Mouse (Mus musculus): ENCODE measurements around the gene Ada. TPM values are rescaled to one million over a fixed set of nuclear protein-coding genes. Genes with fewer than 3 reads are reported as not detected.

Ada gene
- total RNA-seq, 2 experiments from 2014 or later: 5.0 to 5.9 TPM

DNA sequence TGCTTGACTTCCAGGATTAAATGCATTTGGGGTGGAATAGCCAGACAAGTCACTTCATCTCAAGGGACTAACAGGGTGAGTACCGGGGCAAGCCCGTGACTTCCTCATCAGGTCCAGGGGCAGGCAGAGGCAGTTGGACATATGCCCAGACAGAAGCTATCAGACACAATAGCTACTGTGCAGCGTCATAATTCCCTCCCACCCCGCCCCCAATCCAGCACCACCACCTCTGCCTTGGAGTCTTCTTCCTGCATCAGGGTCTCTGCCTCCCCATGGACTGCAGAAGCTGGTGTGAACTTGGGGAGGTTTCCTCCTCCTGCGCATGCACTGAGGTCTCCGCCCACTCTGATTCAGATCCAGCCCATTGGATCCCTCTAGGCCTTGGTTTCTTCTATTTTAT lies 14.1 kb downstream of the Ada start:
- DNase-seq: no peak
- intact Hi-C loops (cut with DNase I): no loop called here

DNA sequence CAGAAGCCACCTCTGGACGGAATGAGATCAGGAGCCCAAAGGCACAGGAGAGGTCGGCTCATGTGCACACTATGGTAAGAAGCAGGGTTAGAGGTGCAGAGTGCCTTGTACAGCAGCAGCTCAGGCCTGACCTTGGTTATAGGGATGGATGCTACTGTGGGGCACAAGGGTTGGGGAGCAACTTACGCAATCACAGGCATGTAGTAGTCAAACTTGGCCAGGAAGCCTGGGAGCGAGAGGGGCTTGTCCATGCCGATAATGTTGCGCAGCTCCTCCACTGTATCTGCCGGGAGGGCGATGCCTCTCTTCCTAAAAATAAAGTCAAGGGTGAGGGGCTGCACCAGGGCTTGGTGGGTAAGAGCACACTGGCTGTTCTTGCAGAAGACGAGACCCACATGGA lies 14.9 kb downstream of the Ada start:
- intact Hi-C loops (cut with DNase I): no loop called here
- DNase-seq: no peak

DNA sequence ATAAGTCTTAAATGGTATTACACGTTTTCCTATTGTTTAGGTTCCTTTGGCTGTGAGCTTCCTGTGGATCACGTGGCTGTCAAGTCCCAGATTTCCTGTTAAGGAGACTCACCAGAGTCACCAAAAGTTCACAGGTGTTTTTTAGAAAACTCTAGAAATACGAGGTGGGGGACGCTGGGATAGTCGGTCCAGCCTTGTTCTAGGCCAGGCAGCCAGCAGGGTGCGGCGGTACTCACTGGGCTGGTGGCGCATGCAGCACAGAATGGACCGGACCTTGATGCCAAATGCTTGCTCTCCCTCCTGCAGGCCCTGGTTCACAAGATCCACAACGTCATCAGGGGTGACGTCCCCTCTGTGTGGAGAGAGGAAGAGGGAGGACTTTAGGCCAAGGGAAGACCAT lies 18.0 kb downstream of the Ada start:
- DNase-seq: no peak
- intact Hi-C loops (cut with DNase I): no loop called here

DNA sequence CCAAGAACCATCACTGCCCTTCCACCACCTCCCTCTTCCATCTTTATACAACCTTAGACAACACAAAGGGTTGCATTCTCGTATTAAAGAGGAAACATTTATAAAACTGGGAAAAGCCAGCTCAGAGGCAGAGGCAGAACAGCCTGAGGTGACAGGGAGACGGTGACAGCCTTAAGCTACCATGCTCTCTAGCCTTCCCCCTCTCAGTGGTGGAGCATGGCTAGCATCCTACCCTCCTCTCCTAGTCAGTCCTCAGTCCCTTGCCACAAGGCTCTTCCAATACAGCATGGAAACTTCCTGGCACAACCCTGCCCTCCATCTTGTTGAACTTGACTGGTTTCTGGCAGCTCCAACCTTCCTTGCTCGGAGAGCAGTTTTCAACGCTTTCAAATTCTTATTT lies 21.7 kb downstream of the Ada start:
- intact Hi-C loops (cut with DNase I): no loop called here
- DNase-seq: no peak

DNA sequence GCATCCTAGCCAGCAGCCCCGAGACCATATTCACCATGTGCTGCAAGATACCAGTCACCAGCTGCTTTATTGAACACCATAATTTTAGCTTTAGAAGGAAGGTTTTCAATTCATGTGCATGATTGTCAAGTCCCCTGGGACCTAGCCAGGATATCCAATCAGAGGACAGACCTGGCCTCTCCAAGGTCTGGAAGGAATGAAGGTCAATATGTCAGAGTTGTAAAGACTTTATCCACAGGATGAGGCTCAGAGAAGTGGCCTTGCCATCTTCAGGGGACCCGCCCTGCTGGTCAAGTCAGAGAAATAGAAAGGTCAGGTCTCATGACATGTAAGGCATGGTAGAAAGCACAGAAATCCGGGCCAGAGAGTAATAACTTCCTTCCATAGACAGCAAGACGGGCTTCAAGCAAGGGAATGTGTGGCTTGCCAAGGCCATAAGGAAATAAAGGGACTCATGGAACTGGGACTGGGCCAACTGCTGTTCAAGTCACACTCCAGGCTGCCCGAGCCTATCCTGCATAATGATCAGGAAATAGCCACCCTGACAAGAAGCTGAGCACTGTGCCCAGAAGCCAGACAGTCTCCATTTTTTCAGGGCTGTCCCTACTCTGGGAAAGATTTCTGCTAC lies 23.2 kb downstream of the Ada start:
- intact Hi-C loops (cut with DNase I): no loop called here

DNA sequence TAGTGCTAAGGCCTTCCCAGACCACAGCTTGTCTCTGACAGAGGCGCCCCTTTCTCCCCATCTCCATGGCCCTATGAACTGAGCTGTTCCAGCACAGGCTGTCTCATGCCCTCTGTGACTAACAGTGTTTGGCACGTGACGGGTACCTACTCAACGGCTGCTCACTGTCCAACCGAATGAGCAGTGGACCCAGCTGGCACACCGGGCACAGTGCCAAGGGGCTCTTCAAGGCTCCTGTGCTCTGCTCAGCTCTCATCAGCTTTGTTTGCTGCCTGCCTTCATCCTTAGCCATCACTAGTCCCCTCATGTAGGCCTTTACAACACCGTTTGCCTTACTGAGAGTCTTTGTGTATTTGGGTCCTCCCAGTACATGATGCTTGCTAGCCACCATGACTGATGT lies 27.5 kb downstream of the Ada start:
- intact Hi-C loops (cut with DNase I): no loop called here
- peak; percentile 97 for DNase-seq

More for the DNA sequence above, 23.2 kb downstream of the Ada start:
- DNase-seq: peak; percentile 34

DNA sequence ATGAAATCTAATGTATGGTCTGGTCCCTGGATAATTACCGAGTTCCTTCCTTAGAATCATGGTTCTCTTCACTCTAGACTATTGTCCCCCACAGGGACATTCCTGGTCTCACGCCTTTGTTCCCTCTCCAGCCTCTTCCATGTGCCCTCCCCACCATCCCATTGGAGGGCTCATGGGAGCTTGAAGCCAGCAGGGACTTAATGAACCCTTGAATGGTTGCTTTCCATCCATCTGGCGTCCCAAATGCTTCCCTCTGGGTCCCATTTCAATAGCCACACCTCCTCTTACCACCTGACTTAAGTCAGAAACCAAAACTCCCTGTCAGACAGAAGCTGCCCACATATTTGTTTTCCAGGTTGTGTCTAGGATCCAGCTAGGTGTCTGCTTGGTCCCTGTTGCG lies 30.4 kb downstream of the Ada start:
- intact Hi-C loops (cut with DNase I): loop anchor here (5.0 kb wide), 1 partner anchor 72 kb away; the partner anchor contains the start of gene Serinc3
- DNase-seq: peak; percentile 47

DNA sequence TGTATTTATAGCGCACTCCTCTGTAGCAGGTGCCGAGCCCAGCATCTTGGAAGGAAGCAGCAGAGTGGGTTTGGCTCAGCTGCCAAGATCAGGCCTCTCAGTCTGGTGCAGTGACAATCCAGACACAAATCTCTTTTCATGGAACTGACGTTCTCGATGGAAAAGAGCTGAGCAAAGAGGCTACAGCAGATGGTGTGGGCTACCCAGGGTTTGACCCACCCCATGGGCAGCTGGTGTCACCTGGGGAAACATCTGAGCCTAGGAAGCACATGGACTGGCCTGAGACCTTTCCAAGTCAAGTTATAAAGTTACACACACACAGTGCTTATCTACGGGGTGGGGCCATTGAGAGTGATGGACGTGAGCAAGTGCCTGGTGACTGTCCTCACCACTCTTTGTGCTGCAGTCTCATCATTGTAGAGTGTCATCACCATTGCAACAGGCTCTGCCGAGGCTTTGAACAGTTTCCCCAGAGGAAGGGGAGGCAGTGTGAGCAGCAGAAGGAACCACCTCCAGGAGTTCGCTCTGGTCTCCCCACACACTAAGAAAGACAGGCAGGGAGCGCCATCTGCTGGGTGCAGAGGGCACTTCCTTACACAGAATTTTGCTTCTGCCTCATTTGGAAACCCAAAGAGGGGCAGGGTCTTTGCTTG lies 31.0 kb downstream of the Ada start:
- peak; percentile 89 for DNase-seq
- intact Hi-C loops (cut with DNase I): loop anchor here (5.0 kb wide), 1 partner anchor 72 kb away; the partner anchor contains the start of gene Serinc3

DNA sequence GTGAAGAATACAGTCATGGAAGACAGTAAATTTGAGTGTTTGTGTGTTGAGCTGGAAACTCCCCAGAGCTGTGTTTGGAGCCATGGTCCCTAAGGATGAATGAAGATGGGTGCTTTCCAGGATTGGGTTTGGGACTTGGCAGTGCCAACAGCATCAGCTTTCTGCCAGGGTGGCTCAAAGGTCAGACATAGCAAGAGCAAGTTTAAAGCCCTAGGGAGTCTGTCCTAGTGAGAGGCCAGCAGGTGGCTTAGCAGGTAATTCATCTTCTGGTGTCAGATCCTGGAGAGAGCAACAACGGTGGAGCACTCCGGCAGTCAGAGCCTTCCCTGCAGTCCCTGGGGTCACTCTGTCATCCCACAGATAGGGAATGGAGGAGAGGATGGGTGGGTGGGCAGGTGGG lies 31.5 kb downstream of the Ada start:
- intact Hi-C loops (cut with DNase I): loop anchor here (5.0 kb wide), 1 partner anchor 71 kb away; the partner anchor contains the start of gene Serinc3
- no peak for DNase-seq

DNA sequence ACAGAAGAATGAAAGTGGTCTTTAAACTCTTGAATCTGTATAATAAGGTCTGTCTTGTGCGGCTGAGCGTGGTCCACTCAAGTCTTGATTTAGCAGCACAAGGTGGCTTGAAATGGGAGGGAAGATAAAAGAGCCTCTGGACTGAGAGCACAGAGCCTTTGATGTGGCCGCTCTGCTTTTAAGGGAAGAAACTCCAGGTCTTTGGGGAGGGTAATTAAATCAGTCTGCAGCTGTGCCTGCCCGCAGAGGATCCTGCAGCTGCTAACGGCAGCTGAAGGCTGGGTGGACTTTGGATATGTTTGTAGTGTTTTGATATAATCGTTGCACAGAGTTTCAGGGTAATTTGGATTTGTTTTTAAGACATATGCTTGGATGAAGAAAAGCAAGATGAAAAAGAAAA lies 33.2 kb downstream of the Ada start:
- intact Hi-C loops (cut with DNase I): loop anchor here (5.0 kb wide), 1 partner anchor 70 kb away; the partner anchor contains the start of gene Serinc3

DNA sequence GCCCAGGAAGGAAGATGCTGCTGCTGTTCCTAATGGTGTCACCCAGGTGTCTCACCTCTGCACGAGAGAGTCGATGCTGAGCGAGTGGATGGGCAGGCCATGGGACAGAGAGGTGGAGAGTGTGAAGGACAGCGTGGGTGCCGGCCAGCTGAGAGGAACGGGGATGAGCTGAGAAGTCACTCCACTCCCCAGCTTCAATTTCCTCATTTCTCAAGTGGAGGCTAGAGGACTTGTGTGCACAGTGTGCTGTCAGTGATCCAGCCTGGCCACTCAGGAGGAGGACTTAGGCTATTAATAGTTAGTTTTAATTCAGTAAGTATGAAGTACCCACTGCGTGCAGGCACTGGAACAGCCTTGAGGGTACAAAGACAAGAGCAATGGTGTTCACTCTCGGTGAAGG lies 33.6 kb downstream of the Ada start:
- DNase-seq: no peak
- intact Hi-C loops (cut with DNase I): loop anchor here (5.0 kb wide), 1 partner anchor 69 kb away; the partner anchor contains the start of gene Serinc3

More for the DNA sequence above, 33.2 kb downstream of the Ada start:
- no peak for DNase-seq

DNA sequence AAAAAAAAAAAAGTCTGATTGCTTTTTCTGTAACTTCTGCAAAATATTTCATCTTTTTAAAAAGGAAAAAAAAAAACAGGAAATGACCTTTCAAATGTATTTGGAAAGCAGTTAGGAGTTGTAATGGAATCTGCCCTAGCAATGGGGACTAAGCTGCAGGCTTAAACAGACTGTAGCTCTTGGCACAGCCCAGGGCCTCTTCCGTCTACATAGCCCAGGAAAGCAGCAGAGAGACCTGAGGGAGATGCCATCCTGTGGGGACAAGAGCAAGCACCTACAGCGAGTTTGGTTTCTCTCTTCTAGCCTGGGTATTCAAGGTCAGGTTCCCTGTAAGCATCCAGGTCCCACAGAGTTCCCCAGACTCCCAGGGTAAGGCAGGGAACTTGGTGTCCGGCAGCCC lies 36.7 kb downstream of the Ada start:
- DNase-seq: no peak
- intact Hi-C loops (cut with DNase I): no loop called here

DNA sequence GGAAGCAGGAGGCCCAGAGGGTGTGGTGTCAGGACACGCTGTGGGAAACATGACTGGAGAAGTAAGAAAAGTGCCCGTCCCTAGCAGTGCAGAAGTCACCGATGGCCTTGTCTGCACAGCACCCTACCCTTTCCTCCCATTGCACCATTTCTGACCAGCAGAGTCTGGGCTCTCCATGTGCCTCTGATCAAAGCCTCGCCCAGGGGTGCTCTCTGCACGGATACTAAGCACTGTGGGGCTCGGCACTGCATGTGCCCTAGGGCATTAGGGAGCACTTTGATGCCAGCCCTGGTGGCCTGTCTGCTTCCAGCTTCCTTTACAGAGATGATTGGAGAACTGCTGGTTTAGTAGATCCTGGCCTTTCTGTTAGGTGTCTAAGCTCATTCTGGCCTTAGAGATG lies 37.2 kb downstream of the Ada start:
- DNase-seq: no peak
- intact Hi-C loops (cut with DNase I): no loop called here

DNA sequence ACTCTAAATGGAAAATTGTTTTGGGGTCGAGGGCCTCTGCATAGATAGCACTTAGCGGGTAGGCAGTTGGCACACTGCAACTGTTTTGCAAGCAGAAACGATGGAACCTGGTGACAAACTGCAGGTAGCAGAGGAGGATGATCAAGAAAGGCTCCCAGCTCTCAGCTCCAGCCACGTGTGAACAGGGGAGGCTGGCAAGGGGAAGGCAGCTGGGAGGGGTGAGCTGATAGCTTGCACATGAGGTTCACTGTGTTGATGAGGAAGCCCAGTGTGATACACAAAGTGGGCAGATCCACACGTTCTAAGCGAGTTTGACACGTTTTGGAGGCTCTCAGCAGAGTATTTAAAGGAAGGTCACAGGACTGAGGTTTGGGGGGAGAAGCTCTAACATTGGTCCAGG lies 37.6 kb downstream of the Ada start:
- no peak for DNase-seq
- intact Hi-C loops (cut with DNase I): no loop called here

DNA sequence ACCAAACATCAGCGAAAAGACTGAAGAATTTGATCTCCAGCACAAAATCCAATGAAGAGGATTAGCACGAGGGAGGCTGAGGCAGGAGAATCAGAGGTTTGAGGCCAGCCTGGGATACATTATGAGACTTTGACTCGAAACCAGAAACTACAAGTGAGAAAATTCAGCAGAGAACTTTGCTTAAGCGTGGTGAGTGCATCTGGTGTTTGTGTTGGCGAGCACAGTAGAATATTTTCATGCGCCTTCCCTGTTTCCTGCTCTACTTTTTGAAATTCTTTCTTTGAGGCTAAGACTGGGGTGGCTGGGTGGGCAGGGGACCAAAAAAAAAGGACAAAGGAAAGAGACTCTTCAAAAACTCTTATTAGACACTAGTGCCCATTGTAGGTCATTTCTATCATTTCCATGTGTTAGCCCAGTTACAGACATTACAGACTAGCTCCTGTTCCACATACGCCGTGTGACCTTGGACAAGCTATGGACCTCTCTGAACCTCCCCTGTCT lies 38.6 kb downstream of the Ada start:
- intact Hi-C loops (cut with DNase I): no loop called here
- no peak for DNase-seq

DNA sequence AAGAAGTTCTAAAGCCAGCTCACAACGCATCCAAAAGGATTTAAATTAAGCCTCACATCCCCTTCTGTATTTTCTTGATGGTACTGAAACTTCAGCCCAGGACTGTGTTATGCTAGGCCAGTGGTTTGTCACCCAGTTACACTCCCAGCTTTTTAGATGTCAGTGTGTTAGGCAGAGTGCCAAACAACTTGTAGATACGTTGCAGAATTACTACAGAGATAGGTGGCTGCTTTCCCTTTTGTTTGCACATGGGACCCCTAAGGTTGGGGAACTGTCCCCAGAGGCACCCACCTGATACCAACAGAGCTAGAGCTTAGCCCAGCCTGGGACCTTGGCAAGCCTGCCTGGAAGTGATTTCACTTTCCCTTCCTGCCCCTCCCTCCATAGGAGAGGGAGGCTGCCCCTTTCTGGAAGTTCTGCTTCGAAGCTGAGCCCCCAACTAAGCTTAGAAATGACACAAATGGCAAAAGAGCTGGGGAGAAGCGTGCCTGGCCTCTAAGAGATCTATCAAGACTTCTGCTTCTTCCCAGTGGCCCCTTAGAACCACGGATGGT lies 39.4 kb downstream of the Ada start:
- intact Hi-C loops (cut with DNase I): no loop called here

DNA sequence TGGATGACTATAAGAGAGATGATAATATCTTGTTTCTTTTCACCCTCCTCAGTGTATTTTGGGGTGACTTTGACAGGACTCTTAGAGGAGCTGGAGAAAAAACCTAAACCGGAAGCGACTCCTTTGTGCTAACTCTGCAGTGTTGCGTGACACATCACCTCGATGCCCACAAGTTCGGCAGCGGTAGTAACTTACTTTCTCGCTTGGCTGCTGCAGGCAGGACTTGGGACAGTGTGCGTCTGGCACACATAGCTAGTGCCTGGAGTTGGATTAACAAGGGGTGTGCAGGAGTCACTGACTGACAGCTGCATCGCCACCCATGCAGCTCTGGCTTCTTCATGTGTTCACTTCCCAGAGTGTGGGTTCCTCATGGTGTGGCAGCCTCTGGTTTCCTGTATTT lies 40.0 kb downstream of the Ada start:
- intact Hi-C loops (cut with DNase I): no loop called here
- DNase-seq: no peak

More for the DNA sequence above, 39.4 kb downstream of the Ada start:
- no peak for DNase-seq

DNA sequence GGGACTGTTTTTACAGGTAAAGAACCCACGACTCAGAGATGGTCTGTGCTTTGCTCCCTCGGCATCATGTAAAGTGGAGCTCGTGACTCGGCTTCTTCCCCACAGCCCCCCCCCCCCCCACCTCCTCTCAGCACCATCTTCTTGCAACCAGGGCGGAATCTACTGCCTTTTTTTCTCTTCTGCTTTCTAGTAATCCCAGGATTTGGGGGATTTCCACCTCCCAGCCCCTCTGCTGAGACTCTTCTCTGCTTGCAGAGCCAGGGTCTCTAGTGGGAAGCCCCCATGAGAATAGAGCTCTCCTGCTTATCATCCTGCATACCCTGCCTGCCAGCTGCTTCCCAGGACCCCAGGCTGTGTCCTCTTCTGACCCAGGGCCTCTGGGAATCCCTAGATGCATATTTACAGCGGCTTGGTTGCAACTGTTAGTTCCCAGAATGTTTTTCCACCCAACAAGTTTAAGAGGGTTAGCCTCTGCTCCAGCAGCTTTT lies 41.2 kb downstream of the Ada start:
- no peak for DNase-seq
- intact Hi-C loops (cut with DNase I): no loop called here

DNA sequence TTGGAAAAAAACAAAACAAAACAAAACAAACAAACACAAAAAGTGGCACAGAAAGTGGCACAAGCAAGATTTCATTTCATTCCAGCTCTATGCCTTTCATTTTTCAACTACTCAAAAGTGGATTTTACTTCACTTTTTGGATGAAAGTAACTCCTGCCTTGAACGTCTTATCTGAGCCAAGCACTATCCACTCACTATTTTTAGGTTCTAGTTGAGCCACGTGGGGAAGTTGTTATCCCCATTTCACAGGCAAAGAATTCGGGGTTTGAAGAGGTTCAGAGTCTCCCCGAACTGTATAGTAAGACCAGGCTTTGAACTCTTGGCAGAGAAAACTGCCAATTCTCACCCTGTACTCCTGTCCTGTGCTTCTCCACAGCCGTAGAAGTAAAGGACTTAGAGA lies 41.7 kb downstream of the Ada start:
- intact Hi-C loops (cut with DNase I): no loop called here

DNA sequence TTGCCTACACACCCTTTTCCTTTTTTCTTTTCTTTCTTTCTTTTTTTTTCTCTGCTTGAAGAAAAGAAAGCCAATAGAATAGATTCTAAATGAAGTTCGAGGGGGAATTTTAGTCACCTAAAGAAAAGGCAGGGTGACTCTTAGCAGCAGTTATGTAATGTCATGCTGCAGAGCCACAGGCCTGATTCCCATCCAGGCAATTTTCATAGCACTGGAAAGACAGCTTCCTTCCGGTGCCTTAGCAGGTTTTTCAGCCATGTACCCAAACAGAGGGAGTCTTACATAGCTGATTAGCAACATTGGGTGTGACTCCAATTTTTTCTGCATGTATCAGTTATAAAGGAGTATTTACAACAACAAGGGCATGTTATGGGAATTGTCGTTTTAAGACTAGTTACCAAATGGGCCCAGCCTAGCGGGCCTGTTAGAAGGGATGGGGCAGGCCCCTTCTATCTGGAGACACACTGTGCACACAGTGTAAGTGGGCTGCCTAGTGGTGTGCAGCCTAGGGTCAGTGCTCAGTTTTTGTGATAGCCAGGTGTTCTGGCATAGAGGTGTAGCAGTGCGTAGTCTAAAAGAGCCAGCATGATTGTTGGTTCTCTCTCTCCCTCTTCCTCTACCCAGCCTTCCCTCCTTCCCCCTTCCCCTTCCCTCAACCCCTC lies 46.3 kb downstream of the Ada start:
- no peak for DNase-seq
- intact Hi-C loops (cut with DNase I): no loop called here

More for the DNA sequence above, 41.7 kb downstream of the Ada start:
- DNase-seq: no peak

DNA sequence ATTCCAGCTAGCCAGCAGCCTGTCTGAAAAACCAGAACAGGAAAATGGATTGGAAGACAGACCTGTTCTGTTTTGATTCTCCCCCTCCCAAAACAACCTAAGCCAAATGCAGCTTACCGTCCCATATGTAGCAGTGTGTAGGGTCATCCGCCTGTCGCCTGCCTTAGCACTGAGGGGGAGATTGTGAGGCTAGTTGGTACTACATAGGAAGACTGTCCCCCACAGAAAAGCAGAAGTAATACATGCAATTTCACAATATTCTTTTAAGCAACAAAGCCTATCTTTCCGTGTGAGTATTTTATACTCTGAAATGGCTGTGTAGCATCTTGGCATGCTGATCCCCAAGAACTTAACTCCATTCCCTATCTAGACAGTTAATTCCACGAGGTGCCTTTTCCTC lies 47.1 kb downstream of the Ada start:
- no peak for DNase-seq
- intact Hi-C loops (cut with DNase I): no loop called here
